Mouse (Mus musculus): ENCODE data around the gene Dip2b. TPM values are rescaled to one million over a fixed set of nuclear protein-coding genes. Genes with fewer than 3 reads are reported as not detected.

The Dip2b gene
- polyA plus RNA-seq, 1 experiment from 2014 or later: 22.8 TPM

DNA sequence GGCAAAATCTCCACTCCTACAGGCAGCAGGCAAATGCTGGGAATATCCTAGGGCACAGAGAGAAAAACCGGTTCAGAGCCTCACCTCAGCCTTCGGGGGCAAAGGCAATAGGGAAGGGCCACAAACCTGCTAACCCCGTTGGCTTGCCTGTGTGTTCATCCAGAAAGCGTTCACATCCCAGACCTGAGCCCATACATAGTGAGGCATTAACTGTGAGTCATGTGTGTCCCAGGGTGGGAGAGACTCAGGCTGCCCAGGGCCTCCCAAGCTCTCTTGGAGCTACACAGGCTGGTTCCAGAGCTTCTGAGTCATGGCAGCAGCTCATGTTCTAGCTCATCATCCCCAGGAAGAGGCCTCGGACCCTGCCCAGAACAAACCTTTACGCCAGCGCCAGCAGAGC is 49.6 kb downstream of the Dip2b start:
- Histone ChIP-seq H3K36me3 (ENCODE audit: inconsistent target) (no peaks in the 10 kb centered on the region), H3K27ac (no peak overlapping the region), H3K4me3 (ENCODE audit: inconsistent target) (no peak overlapping the region), H3K79me2 (ENCODE audit: inconsistent target) (peaks cover 96% of the 10 kb centered on the region)
- WGBS (ENCODE audit: missing documents): 92% methylated on average over 7 of the region's 7 CpGs

DNA sequence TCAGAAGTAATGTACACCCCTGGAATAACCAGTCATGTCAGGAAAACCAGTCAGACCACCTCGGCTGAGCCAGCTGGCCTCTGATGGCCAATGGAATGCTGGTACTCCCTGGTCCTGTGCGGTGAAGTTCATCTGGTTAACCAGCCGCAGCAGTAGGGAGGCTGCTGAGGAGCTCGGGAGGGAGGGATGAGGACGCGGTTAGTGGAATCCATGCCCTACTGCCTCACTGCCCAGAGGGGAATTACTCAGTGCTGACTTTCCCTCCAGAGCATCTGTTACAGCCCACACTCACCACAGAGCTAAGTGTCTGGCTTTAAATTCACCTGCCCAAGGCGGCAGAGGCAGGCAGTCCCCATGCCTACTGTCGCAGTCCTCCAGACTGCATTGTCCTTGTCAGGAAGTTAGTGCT is 51.2 kb downstream of the Dip2b start:
- Histone ChIP-seq H3K79me2 (ENCODE audit: inconsistent target) (peaks cover 94% of the 10 kb centered on the region), H3K4me3 (ENCODE audit: inconsistent target) (no peak overlapping the region), H3K36me3 (ENCODE audit: inconsistent target) (no peaks in the 10 kb centered on the region), H3K27ac (no peak overlapping the region)
- WGBS (ENCODE audit: missing documents): 48% methylated on average over 8 of the region's 8 CpGs

DNA sequence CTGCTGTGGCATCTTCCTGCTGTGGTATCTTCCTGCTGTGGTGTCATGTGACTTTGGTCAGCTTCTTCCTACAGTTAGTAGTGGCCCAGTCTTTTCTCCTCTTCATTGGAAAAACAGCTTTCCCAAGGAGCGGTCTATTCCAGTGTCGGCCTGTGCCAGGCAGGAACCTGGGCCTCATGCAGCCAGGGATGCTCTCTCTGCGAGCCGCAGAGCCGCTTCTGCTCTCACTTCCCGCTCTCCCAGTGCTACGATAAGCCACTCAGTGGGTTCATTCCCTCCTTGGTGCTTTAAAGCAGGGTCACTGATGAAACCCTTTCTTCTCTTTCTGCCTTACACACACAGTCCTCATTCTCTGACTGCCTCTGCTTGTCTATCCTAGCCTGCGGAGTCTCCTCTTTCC is 53.4 kb downstream of the Dip2b start:
- WGBS (ENCODE audit: missing documents): 38% methylated on average over 8 of the region's 8 CpGs
- H3K27ac ChIP-seq: no peak overlapping the region
- H3K36me3 ChIP-seq (ENCODE audit: inconsistent target): no peaks in the 10 kb centered on the region
- peaks cover 97% of the 10 kb centered on the region for H3K79me2 ChIP-seq (ENCODE audit: inconsistent target)
- no peak overlapping the region for H3K4me3 ChIP-seq (ENCODE audit: inconsistent target)

DNA sequence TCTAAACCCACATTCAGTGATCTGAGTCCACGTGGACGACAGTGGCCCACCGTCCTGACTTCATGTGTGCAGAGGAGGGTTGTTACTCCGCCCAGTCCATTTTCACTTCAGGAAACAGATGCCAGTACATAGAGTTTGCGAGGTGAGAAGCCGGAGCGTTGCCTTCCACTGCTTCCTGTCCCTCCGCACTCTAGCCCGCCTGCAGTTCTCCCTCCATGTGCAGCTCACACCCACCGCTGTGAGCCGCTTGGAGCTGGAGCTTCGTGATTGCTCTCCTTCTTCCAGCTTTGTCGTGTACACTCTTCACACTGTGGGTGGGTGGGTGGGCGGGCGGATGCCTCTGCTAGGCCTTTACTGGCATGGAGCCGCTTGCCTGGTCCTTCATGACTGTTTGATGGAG is 53.8 kb downstream of the Dip2b start:
- WGBS (ENCODE audit: missing documents): 39% methylated on average over 16 of the region's 16 CpGs
- Histone ChIP-seq H3K27ac (no peak overlapping the region), H3K79me2 (ENCODE audit: inconsistent target) (peaks cover 97% of the 10 kb centered on the region), H3K36me3 (ENCODE audit: inconsistent target) (no peaks in the 10 kb centered on the region), H3K4me3 (ENCODE audit: inconsistent target) (no peak overlapping the region)

DNA sequence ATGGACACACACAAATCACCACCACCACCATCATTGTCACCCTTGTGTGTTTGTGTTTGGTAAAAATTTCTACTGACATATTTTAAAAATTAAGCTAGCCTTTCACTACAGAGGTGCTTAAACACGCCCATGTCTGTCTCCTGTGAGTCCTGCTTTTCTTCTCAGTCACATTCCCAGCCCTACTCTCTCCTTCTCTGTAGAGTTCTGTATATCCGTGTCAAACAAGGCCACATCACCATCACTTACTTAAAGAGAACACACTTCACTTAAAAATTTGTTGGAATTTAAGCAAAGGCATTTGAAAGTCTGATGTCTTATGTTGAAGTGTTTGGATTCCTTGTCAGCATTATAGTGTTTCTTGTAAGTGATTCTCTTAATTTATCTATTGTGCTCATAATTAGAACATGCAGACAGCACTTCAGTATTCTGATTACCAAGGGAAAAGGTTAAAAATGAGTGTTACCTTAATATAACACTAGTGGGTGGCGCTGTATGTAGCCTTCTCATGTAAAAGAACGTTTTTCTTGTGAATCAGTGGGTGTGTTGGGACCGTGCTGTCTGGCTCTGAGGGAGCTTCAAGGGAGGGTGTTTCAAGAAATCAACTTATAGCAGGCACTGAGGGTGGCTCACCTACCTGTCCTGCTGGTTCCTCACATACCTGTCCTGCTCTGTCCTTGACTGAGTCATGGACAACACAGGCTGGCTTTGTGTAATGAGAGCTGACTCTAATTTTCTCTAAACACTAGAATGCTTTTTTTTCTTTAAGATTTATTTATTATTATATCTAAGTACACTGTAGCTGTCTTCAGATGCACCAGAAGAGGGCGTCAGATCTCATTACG is 58.3 kb downstream of the Dip2b start:
- H3K79me2 ChIP-seq (ENCODE audit: inconsistent target): peaks cover 97% of the 10 kb centered on the region
- H3K4me3 ChIP-seq (ENCODE audit: inconsistent target): no peak overlapping the region
- no peaks in the 10 kb centered on the region for H3K36me3 ChIP-seq (ENCODE audit: inconsistent target)
- no peak overlapping the region for H3K27ac ChIP-seq
- WGBS (ENCODE audit: missing documents): 95% methylated on average over 5 of the region's 7 CpGs

DNA sequence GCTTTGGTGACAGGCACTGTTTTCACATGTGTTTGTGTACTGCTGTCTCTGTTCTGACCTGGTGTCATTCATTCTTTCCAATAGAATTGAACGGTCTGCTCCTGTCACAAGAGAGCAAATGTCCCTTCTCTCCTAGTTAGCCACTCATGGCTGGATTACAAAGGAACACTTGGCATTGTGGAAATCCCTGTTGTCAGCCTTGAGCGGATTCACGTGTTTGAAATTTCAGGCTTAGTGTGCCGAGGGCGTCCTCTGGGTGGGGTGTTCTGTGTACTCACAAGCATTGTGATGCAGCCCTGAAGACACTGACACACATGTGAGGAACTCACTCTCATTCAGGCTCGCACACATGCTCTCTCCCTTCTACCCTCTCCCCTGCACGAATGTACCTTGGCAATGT is 61.9 kb downstream of the Dip2b start:
- H3K36me3 ChIP-seq (ENCODE audit: inconsistent target): no peaks in the 10 kb centered on the region
- 92% methylated on average over 7 of the region's 7 CpGs for WGBS (ENCODE audit: missing documents)
- no peak overlapping the region for H3K27ac ChIP-seq
- peaks cover 100% of the 10 kb centered on the region for H3K79me2 ChIP-seq (ENCODE audit: inconsistent target)
- no peak overlapping the region for H3K4me3 ChIP-seq (ENCODE audit: inconsistent target)

DNA sequence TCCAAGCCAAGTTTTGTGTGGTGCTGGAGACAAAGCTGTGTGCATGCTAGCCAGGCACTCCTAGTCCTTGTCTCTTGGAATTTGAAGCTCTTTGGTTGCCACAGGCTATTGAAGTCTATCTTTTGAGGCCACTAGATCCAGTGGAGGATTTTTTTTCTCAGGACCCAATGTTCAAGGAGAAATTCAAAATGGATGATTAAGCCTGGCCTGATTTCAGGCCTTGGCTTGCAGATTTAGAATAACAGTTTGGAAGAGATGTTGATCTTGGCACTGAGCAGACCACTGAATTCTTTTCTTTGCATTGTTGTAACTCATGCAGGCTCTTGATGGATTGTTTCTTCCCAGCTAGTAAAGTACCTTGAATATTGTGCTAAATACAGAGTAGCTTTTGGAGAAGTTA is 62.7 kb downstream of the Dip2b start:
- Histone ChIP-seq H3K4me3 (ENCODE audit: inconsistent target) (no peak overlapping the region), H3K36me3 (ENCODE audit: inconsistent target) (no peaks in the 10 kb centered on the region), H3K27ac (no peak overlapping the region), H3K79me2 (ENCODE audit: inconsistent target) (peaks cover 100% of the 10 kb centered on the region)

DNA sequence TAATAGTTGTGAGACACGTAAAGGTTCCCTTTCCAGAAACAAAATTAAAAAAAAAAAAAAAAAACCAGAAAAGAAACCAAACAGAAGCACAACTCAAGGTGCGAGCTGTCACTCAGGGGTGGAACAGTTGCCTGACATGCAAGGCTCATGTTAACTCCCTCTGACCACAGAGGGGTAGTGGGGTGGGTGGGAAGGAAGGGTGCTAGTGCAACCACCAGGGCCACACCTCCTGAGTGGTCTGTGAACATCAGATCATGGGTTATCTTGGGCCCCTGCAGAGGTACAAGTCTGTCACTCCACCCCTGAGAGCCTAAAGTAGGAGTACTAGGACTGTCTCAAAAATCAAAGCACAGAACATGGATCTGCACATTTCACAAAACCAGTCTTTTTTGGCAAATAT is 65.7 kb downstream of the Dip2b start:
- no peak overlapping the region for H3K4me3 ChIP-seq (ENCODE audit: inconsistent target)
- H3K36me3 ChIP-seq (ENCODE audit: inconsistent target): no peaks in the 10 kb centered on the region
- H3K27ac ChIP-seq: no peak overlapping the region
- 71% methylated on average over 2 of the region's 2 CpGs for WGBS (ENCODE audit: missing documents)
- H3K79me2 ChIP-seq (ENCODE audit: inconsistent target): peaks cover 100% of the 10 kb centered on the region

DNA sequence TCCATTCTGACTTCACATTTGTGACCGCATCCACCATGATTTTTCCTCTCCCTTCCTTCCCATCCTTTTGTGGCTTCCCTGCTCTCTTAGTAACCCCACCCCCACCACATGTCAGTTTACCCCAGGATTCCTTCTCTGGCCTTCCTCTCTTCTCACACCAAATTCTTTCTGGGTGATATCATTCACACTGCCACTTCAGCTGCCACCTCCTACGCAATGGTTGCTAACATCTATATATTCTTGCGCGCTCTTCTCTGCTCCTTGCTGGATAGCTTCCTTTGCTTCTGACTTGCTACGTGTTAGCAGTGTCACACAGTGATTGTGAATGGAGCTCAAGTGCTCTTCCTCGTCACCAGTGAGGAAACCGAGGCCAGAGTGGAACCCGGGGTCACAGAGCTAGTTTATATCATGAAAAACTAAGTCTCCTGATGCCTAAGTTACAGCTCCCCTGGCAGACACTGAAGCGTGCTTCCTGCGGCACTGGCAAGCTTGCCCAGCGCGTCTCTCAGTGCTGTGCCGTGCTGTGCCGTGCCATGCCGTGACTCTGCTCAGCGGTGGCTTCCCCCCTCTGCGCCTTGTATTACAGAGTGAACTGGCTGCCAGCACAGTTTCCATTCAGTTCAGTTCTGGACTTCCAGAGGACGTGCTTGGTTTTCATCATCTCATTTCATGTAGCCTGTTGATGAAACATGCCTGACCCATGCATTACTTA is 69.8 kb downstream of the Dip2b start:
- no peak overlapping the region for H3K4me3 ChIP-seq (ENCODE audit: inconsistent target)
- WGBS (ENCODE audit: missing documents): 92% methylated on average over 18 of the region's 18 CpGs
- no peaks in the 10 kb centered on the region for H3K36me3 ChIP-seq (ENCODE audit: inconsistent target)
- peaks cover 100% of the 10 kb centered on the region for H3K79me2 ChIP-seq (ENCODE audit: inconsistent target)
- H3K27ac ChIP-seq: no peak overlapping the region

DNA sequence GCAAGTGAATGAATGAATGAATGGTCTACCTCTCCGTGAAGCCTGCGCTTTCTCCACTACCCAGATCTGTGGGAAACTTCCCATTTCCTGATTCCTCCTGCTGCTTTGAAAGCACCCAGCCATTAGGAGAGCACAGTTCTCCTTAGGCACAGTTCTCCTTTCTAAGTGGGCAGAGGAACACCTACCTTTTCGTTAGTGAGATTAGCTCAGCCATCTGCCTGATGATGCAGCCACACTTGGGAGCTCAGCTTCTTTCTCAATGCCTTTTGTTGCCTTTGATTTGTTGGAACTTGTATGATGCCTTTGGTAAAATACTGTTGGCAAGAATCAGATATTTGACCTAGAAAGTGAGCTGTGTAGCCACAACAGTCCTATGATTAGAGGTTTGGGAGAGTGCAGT is 71.5 kb downstream of the Dip2b start:
- 64% methylated on average over 3 of the region's 3 CpGs for WGBS (ENCODE audit: missing documents)
- Histone ChIP-seq H3K36me3 (ENCODE audit: inconsistent target) (no peaks in the 10 kb centered on the region), H3K79me2 (ENCODE audit: inconsistent target) (peaks cover 100% of the 10 kb centered on the region), H3K27ac (no peak overlapping the region), H3K4me3 (ENCODE audit: inconsistent target) (no peak overlapping the region)

DNA sequence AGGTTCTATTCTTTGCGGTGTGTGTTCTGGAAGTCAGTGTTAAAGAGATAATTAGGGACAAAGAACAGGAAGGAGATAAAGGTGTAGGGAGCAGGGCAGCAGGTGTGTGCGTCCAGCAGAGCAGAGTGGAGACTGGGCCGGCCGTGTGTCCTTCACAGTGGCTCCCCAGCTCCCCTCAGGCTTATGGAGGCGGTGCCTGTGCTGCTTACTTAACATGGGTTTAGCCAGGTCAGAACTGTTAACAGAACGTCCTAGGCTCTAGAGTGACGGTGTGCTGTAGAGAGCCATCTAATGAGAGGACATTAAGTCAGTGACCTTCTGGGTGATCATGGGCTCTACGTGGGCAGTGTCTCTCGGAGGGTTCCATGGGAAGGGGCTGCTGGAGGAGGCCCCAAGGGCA is 73.4 kb downstream of the Dip2b start:
- Histone ChIP-seq H3K4me3 (ENCODE audit: inconsistent target) (no peak overlapping the region), H3K27ac (no peak overlapping the region)
- 96% methylated on average over 9 of the region's 9 CpGs for whole genome bisulfite sequencing (ENCODE audit: missing documents)

DNA sequence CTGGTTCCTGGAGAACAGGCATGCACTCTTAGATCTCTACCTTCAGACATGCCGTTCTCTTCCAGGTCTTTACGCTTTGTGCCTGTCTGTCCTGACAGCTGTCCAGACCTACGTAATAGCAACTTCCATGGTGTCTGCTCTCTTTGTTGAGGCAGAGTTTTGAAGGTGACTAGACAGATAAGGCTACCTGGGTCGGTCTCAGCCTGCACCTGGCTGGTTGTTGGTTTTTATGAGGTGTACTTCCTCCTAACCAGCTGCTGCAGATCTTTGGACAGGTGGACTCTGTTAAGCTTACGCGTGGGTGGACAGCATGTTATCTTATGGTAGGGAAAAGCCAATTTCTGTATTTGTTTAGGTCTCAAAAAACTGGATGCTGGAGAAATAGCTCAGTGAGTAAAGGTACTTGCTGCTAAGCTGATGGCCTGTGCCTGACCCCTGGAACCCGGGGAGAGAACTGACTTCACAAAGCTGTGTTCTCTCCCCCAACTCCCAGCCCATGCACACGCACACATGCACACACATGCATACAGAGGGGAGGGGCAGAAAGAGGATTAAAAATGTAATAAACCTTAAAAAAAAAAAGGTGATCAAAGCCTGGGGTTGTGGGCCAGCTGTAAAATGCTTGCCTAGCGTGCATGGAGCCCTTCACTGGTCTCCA is 74.0 kb downstream of the Dip2b start:
- Histone ChIP-seq H3K36me3 (ENCODE audit: inconsistent target) (peaks cover 11% of the 10 kb centered on the region; the same call in 1 of the 2 replicates), H3K4me3 (ENCODE audit: inconsistent target) (no peak overlapping the region), H3K79me2 (ENCODE audit: inconsistent target) (peaks cover 85% of the 10 kb centered on the region), H3K27ac (no peak overlapping the region)
- WGBS (ENCODE audit: missing documents): 91% methylated on average over 9 of the region's 9 CpGs

More for the DNA sequence above, 73.4 kb downstream of the Dip2b start:
- Histone ChIP-seq H3K79me2 (ENCODE audit: inconsistent target) (peaks cover 90% of the 10 kb centered on the region), H3K36me3 (ENCODE audit: inconsistent target) (peaks cover 11% of the 10 kb centered on the region; the same call in 1 of the 2 replicates)

DNA sequence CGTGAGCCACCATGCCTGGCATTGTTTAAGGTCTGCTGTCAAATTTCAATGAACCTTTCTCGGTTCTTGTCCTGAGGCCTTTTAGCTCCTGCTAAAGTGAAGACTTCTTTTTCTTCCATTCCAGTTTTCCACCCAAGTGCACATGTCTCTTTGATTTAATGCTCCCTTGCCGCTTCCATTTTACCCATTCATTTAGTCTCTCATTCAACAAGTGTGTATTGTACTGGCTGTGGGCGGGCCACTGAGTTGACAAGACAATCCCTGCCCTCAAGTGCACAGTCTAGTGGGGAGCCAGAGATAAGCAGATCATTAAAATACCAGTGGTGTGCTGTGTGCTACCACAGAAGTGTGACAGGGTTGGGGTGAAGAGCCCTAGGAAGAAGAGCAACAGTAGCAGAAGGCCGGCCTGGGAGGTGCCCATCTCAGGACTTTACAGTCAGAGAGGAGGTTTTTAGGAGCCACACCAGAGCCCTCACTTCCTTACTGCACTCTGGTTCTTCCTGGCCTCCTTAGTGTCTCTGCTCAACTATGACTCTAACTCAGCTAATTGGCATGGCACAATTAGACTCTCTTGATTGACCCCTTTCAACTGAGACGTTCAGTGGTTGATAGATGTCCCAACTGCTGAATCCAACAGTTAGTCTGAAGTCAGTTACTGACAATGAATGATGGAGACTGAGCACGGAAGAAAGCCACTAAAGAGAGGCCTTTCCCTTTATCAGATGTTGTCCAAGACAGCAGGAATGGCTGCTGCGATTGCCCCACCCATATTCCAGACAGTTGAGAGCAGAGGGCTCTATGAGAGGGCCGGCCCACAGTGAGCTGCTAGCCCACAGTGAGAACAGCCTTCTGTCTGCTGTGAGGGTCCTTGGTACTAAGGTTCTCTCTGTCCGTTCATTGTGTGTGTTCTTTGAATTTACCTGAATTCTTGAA is 75.1 kb downstream of the Dip2b start:
- Histone ChIP-seq H3K27ac (no peak overlapping the region), H3K79me2 (ENCODE audit: inconsistent target) (peaks cover 73% of the 10 kb centered on the region), H3K36me3 (ENCODE audit: inconsistent target) (peaks cover 11% of the 10 kb centered on the region; the same call in 1 of the 2 replicates), H3K4me3 (ENCODE audit: inconsistent target) (no peak overlapping the region)
- WGBS (ENCODE audit: missing documents): 92% methylated on average over 10 of the region's 10 CpGs

DNA sequence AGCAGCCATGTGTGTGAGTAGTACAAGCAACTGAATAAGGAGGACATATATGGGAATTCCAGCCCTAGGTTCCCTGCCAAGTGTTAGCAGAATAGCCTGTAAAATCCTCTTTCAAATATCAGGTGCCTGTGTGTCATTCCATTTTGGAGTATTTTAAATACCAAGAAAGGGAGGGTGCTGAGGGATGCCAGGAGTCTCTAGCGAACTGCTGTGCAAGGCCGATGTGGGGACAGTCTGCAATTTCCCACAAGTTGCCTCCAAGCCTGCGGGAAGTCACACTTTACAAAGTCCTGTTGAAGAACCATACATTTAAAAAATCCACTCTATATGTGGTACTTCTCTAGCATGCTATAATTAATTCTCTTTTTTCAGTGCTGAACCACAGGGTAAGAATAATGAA is 77.0 kb downstream of the Dip2b start:
- peaks cover 11% of the 10 kb centered on the region; the same call in 1 of the 2 replicates for H3K36me3 ChIP-seq (ENCODE audit: inconsistent target)
- H3K79me2 ChIP-seq (ENCODE audit: inconsistent target): peaks cover 60% of the 10 kb centered on the region
- 92% methylated on average over 3 of the region's 3 CpGs for WGBS (ENCODE audit: missing documents)
- H3K27ac ChIP-seq: no peak overlapping the region
- H3K4me3 ChIP-seq (ENCODE audit: inconsistent target): no peak overlapping the region

Measured in macrophage (primary cell).